Mouse (Mus musculus): Measurements from ENCODE around the gene Cs. TPM values are rescaled to one million over a fixed set of nuclear protein-coding genes. Genes with fewer than 3 reads are reported as not detected.

The Cs gene
- polyA plus RNA-seq, 1 experiment from 2014 or later: 102 TPM

DNA sequence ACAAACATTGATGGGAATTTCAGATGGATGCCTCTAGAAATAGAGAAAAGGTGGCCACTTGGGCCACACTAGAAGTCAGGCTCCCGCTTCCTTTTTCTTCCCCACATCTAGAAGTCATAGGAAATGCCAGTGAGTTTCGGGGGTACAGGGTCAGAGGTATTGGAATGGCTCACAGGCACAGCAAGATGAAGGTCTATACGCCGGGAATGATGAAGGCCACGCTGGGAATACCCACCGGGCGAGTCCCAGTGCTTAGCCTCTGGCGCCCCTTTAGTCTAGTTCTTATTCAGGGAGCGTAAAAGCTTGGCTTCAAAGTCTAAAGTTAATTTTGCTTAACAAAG lies 34.8 kb upstream of the Cs start:
- Histone ChIP-seq H3K4me2 (ENCODE audit: low read depth, low read length) (peak overlapping the region; percentile 78), H3K9ac (ENCODE audit: low read depth, low read length) (peak overlapping the region; percentile 84), H3K9me3 (replicated peaks; ENCODE audit: control insufficient read depth, low read length) (no peaks in the 10 kb centered on the region), H3K4me1 (ENCODE audit: control insufficient read depth, low read depth, low read length) (peaks cover 17% of the 10 kb centered on the region), H3K27me3 (ENCODE audit: control insufficient read depth, insufficient read depth, low read depth, low read length) (no peaks in the 10 kb centered on the region), H3K4me3 (ENCODE audit: low read depth, low read length) (peak overlapping the region; percentile 80), H3K27ac (ENCODE audit: low read length) (peak overlapping the region; percentile 91), H3K36me3 (ENCODE audit: control insufficient read depth, insufficient read depth) (no peaks in the 10 kb centered on the region)
- WGBS (ENCODE audit: insufficient replicate concordance): 2% methylated on average over 9 of the region's 9 CpGs
- ATAC-seq (ENCODE audit: low read depth): peak; percentile 20

- Histone ChIP-seq H3K4me2 (ENCODE audit: low read depth, low read length) (peak within 1 kb of the TSS; percentile 83), H3K27me3 (ENCODE audit: control insufficient read depth, insufficient read depth, low read depth, low read length) (no peaks in the 10 kb centered on the region), H3K27ac (ENCODE audit: low read length) (peak within 1 kb of the TSS; percentile 91), H3K36me3 (ENCODE audit: control insufficient read depth, insufficient read depth) (no peaks in the 10 kb centered on the region), H3K4me3 (ENCODE audit: low read depth, low read length) (peak within 1 kb of the TSS; percentile 80), H3K9ac (ENCODE audit: low read depth, low read length) (peak within 1 kb of the TSS; percentile 84), H3K4me1 (ENCODE audit: control insufficient read depth, low read depth, low read length) (peaks cover 17% of the 10 kb centered on the region), H3K9me3 (replicated peaks; ENCODE audit: control insufficient read depth, low read length) (no peaks in the 10 kb centered on the region)
- ATAC-seq (ENCODE audit: low read depth): peak; percentile 99
- WGBS (ENCODE audit: insufficient replicate concordance): under 1% methylated on average over 37 of the region's 37 CpGs
These were observed 34.2 kb upstream of the Cs start, which contains the start of gene Pan2 for GRCm38 (mm10) chr10:128303126-128304021. Gene Pan2 (plus strand): TSS chr10:128303335.

DNA sequence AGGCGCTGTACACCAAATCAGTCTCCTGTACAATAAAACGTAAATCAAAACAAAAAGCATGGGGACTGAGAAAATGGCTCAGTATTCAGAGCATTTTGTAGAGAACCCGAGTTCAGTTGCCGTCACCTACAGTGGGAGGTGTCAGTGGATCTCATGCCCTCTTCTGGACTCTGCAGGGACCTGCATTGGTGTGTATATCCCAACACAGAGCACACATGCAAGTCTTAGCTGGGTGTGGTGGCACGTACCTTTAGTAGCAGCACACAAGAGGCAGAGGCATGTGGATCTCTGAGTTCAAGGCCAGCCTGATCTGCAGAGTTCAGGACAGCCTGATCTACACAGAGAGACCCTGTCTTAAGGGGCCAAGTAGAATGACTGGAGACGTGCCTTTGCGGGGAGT lies 27.9 kb upstream of the Cs start:
- no peak overlapping the region for H3K27ac ChIP-seq (ENCODE audit: low read length)
- ATAC-seq (ENCODE audit: low read depth): no peak
- H3K36me3 ChIP-seq (ENCODE audit: control insufficient read depth, insufficient read depth): peaks cover 14% of the 10 kb centered on the region
- no peaks in the 10 kb centered on the region for H3K4me1 ChIP-seq (ENCODE audit: control insufficient read depth, low read depth, low read length)
- no peak overlapping the region for H3K4me2 ChIP-seq (ENCODE audit: low read depth, low read length)
- no peak overlapping the region for H3K9ac ChIP-seq (ENCODE audit: low read depth, low read length)
- no peaks in the 10 kb centered on the region for H3K9me3 ChIP-seq (replicated peaks; ENCODE audit: control insufficient read depth, low read length)
- no peaks in the 10 kb centered on the region for H3K27me3 ChIP-seq (ENCODE audit: control insufficient read depth, insufficient read depth, low read depth, low read length)
- H3K4me3 ChIP-seq (ENCODE audit: low read depth, low read length): no peak overlapping the region
- 81% methylated on average over 7 of the region's 7 CpGs for WGBS (ENCODE audit: insufficient replicate concordance)

GRCm38 (mm10) chr10:128310177-128310576 lies 27.4 kb upstream of the Cs start:
- WGBS (ENCODE audit: insufficient replicate concordance): 83% methylated on average over 11 of the region's 11 CpGs
- no peak overlapping the region for H3K27ac ChIP-seq (ENCODE audit: low read length)
- H3K4me2 ChIP-seq (ENCODE audit: low read depth, low read length): no peak overlapping the region
- no peaks in the 10 kb centered on the region for H3K27me3 ChIP-seq (ENCODE audit: control insufficient read depth, insufficient read depth, low read depth, low read length)
- H3K9me3 ChIP-seq (replicated peaks; ENCODE audit: control insufficient read depth, low read length): no peaks in the 10 kb centered on the region
- H3K9ac ChIP-seq (ENCODE audit: low read depth, low read length): no peak overlapping the region
- peaks cover 14% of the 10 kb centered on the region for H3K36me3 ChIP-seq (ENCODE audit: control insufficient read depth, insufficient read depth)
- H3K4me3 ChIP-seq (ENCODE audit: low read depth, low read length): no peak overlapping the region
- no peaks in the 10 kb centered on the region for H3K4me1 ChIP-seq (ENCODE audit: control insufficient read depth, low read depth, low read length)
- no peak for ATAC-seq (ENCODE audit: low read depth)

DNA sequence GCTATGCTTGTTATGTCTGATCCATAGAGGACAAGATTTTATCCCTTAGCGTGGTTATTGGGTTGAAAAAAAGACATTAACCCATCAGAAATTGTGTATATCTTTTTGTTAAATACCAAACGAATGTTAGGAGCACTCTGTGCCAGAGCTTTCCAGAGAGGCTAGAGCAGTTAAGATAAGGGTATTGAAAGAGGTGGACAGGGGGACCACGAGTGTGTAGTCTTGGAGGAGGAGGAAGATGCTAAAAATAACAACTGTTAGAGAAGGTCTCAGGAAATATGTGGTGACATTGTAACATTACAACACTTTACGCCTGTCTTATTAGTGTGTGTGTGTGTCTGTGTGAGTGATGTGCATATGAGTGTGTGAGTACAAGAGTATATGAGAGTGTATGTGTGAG lies 26.6 kb upstream of the Cs start:
- Histone ChIP-seq H3K27ac (ENCODE audit: low read length) (no peak overlapping the region), H3K27me3 (ENCODE audit: control insufficient read depth, insufficient read depth, low read depth, low read length) (no peaks in the 10 kb centered on the region), H3K36me3 (ENCODE audit: control insufficient read depth, insufficient read depth) (peaks cover 17% of the 10 kb centered on the region), H3K4me3 (ENCODE audit: low read depth, low read length) (no peak overlapping the region), H3K9ac (ENCODE audit: low read depth, low read length) (no peak overlapping the region), H3K4me1 (ENCODE audit: control insufficient read depth, low read depth, low read length) (0 out of 2 replicates have a peak, but pooled peaks cover 3% of the 10 kb centered on the region), H3K4me2 (ENCODE audit: low read depth, low read length) (no peak overlapping the region), H3K9me3 (replicated peaks; ENCODE audit: control insufficient read depth, low read length) (no peaks in the 10 kb centered on the region)
- WGBS (ENCODE audit: insufficient replicate concordance): 47% methylated on average over 4 of the region's 4 CpGs
- ATAC-seq (ENCODE audit: low read depth): no peak

- Histone ChIP-seq H3K4me3 (ENCODE audit: low read depth, low read length) (no peak overlapping the region), H3K36me3 (ENCODE audit: control insufficient read depth, insufficient read depth) (peaks cover 41% of the 10 kb centered on the region), H3K4me1 (ENCODE audit: control insufficient read depth, low read depth, low read length) (0 out of 2 replicates have a peak, but pooled peaks cover 3% of the 10 kb centered on the region), H3K9me3 (replicated peaks; ENCODE audit: control insufficient read depth, low read length) (no peaks in the 10 kb centered on the region), H3K9ac (ENCODE audit: low read depth, low read length) (no peak overlapping the region), H3K4me2 (ENCODE audit: low read depth, low read length) (no peak overlapping the region), H3K27me3 (ENCODE audit: control insufficient read depth, insufficient read depth, low read depth, low read length) (no peaks in the 10 kb centered on the region), H3K27ac (ENCODE audit: low read length) (no peak overlapping the region)
- peak; percentile 69 for ATAC-seq (ENCODE audit: low read depth)
- WGBS (ENCODE audit: insufficient replicate concordance): 67% methylated on average over 8 of the region's 8 CpGs
These were observed 22.0 kb upstream of the Cs start for GRCm38 (mm10) chr10:128315578-128315977.

DNA sequence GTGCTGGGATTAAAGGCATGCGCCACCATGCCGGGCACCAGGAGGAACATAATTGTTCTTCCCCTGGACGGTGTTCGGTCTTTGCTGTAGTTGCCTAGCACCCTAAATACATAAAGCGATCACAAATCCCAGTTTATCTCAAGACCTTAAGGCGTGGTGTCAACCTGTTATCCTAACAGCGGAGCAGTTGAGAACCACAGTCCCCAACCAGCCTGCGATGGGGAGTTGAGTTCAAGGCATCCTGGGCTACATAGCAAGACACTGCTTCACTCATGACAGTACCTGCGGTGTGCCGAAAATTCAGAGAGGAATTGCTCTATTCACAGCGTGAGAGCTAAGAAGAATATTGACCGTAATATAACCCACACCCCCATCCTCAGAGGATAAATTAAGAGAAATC lies 15.9 kb upstream of the Cs start:
- Histone ChIP-seq H3K36me3 (ENCODE audit: control insufficient read depth, insufficient read depth) (peaks cover 39% of the 10 kb centered on the region), H3K4me2 (ENCODE audit: low read depth, low read length) (peak overlapping the region; percentile 83), H3K27me3 (ENCODE audit: control insufficient read depth, insufficient read depth, low read depth, low read length) (no peaks in the 10 kb centered on the region), H3K4me3 (ENCODE audit: low read depth, low read length) (peak overlapping the region; percentile 90), H3K27ac (ENCODE audit: low read length) (0 out of 2 replicates have a peak overlapping the region, but pooled peaks have one; percentile 22), H3K4me1 (ENCODE audit: control insufficient read depth, low read depth, low read length) (peaks cover 15% of the 10 kb centered on the region), H3K9me3 (replicated peaks; ENCODE audit: control insufficient read depth, low read length) (no peaks in the 10 kb centered on the region), H3K9ac (ENCODE audit: low read depth, low read length) (peak overlapping the region; percentile 44; the same call in 1 of the 2 replicates)
- no peak for ATAC-seq (ENCODE audit: low read depth)
- 43% methylated on average over 12 of the region's 12 CpGs for WGBS (ENCODE audit: insufficient replicate concordance)

- peaks cover 15% of the 10 kb centered on the region for H3K4me1 ChIP-seq (ENCODE audit: control insufficient read depth, low read depth, low read length)
- H3K27ac ChIP-seq (ENCODE audit: low read length): peak within 1 kb of the TSS; percentile 90
- peak within 1 kb of the TSS; percentile 93 for H3K9ac ChIP-seq (ENCODE audit: low read depth, low read length)
- ATAC-seq (ENCODE audit: low read depth): peak; percentile 77
- H3K27me3 ChIP-seq (ENCODE audit: control insufficient read depth, insufficient read depth, low read depth, low read length): no peaks in the 10 kb centered on the region
- H3K4me3 ChIP-seq (ENCODE audit: low read depth, low read length): peak within 1 kb of the TSS; percentile 90
- peak within 1 kb of the TSS; percentile 83 for H3K4me2 ChIP-seq (ENCODE audit: low read depth, low read length)
- no peaks in the 10 kb centered on the region for H3K9me3 ChIP-seq (replicated peaks; ENCODE audit: control insufficient read depth, low read length)
- H3K36me3 ChIP-seq (ENCODE audit: control insufficient read depth, insufficient read depth): peaks cover 43% of the 10 kb centered on the region
- under 1% methylated on average over 40 of the region's 40 CpGs for WGBS (ENCODE audit: insufficient replicate concordance)
These were observed 15.1 kb upstream of the Cs start, which contains the start of gene Cnpy2 for GRCm38 (mm10) chr10:128322141-128323108. Gene Cnpy2 (plus strand): TSS chr10:128322459.

All from liver, embryonic 16.5 days (tissue).